Mouse (Mus musculus) heart, adult 11 months (tissue): ENCODE data around the gene Ankrd63.

Experiments
- DNase-seq: peaks from one replicate; pipeline ENCODE4 v3.0.0; 2022

Gene Ankrd63

DNA sequence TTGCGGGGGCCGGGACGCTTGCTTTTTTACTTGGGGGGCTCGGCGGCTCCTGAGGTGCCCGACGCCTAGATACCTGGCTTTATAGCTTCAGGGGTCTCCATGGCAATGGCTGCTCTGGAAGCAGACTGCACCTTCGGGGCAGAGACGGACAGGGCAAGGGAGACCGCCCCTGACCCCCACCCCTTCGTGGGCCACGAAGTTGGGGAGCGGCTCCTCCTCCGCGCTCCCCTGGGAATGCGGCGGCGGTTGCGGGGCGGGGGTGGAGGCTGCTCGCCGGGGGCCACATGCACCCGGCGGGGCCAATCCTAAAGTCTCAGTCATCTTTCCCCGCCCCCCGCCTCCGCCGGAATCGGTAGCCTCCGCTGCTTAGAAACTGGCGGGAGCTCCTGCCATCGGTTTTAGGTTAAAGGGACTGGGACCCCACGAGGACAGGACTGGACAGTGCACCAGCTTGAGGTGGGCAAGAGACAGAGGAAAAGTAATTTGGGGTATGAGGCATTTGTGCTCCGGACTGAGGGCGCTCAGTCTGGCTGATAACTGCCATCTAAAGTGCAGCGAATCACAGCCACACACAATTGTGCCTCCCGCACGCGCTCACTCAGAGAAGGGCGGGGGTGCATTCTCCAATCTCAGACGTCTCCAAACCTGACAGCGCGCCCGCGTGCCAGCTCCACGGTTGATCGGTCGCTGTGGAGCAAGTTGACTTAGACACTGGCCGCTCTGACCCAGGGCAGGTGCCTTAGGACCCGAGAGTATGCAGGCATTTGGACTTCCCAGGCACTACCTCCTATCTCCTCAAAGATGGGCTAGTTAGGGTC, at the start of gene Ankrd63:
TSS of gene Ankrd63 (minus strand) at position 51 of the 818 bp plus-strand sequence.
- DNase-seq: no peak

- peak; percentile 86 for DNase-seq
Observed at GRCm38 (mm10) chr2:118752792-118753108, 49.0 kb upstream of the Ankrd63 start.

- DNase-seq: peak; percentile 97
Observed at GRCm38 (mm10) chr2:118751896-118752791, 48.4 kb upstream of the Ankrd63 start.

DNA sequence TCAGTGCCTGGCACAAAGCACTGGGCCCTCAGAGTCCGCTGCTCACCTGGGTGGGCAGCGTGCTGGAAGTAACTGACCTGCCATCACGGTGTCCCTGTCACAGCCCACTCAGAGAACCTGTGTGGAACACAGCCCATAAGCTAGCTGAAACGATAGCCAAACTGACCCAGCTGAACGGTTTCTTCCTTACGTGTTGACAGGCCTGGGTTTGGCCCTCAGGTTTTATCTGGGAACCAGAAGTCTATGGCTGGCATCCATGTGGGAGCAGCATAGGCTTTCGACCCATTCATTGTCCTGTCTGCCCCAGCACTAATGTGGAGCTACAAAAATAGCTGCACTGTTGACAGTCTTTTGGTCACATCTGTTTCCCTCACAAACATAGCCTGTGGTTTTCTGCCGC, 46.7 kb upstream of the Ankrd63 start:
- DNase-seq: peak; percentile 98

GRCm38 (mm10) chr2:118749341-118749884, 45.6 kb upstream of the Ankrd63 start:
- DNase-seq: peak; percentile 98

- DNase-seq: peak; percentile 95
Observed at GRCm38 (mm10) chr2:118747301-118747960, 43.7 kb upstream of the Ankrd63 start.

DNA sequence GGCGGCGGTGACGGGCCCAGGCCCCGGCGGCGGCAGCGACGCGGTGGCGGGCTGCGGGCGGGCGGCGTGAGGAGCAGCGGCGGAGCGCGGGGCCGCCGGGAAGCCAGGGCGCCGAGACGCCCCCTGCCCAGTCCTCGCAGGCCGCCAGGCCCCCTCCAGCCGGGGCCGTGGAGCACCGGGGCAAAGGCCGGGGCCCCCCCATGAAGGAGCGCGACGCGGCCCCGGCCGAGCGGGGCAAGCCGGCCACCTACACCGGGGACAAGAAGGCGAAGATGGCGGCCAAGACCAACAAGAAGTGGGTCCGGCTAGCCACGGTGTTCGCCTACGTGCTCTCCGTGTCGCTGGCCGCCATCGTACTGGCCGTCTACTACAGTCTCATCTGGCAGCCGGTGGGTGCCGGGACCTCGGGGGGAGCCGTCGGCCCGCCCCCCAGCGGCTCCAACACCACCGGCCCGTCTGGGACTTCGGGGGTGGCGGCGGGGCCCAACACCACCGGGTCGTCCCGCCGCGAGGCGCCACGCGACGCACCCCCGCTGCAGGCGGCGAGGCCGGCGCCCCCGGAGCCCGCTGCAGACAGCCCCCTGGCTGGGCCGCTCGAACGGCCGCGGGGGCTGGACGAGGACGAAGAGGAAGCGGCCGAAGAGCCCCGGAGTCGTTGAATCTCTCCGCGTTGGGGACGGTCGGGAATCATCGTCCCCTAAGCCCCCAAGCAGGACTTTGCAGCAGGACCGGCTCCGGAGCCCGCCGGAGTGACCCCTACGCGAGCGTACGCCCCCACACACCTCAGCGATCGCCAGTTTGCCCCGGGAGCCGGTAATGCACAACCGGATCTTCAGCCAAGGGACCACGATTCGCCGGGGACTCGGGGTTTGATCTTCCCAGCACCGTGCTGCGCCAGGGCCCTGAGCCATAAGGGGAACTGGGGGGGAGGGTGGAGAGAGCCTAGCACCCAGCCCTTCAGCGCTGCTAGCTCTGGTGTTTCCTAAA, 42.4 kb upstream of the Ankrd63 start:
- peak; percentile 96 for DNase-seq

- DNase-seq: peak; percentile 100
Observed at GRCm38 (mm10) chr2:118745232-118745884, 41.6 kb upstream of the Ankrd63 start, which contains the start of gene Inafm2. Gene Inafm2 (plus strand): TSS chr2:118745758.

GRCm38 (mm10) chr2:118744621-118745020, 40.9 kb upstream of the Ankrd63 start:
- peak; percentile 89 for DNase-seq

- peak; percentile 93 for DNase-seq
Observed at GRCm38 (mm10) chr2:118743261-118743943, 39.6 kb upstream of the Ankrd63 start.

GRCm38 (mm10) chr2:118741183-118741582, 37.4 kb upstream of the Ankrd63 start:
- DNase-seq: peak; percentile 43

DNA sequence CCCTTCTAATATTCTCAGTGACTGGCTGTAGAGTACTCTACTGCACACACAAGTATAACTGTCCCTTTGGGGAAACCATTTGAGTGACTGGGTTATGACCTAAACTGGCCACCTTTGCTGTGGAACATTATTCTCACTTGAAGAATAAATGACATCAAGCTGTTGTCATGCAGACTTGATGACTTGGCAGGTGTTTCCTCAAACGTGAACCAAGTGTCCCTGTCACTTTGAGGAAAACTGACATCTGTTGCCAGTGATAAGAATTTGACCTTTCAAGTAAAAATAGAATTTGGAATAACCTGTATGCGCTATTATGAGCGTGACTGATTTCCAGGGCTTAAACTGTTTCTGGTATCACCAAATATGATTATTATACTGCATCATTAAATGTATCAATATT, 36.6 kb upstream of the Ankrd63 start:
- DNase-seq: peak; percentile 51

GRCm38 (mm10) chr2:118733341-118733740, 29.6 kb upstream of the Ankrd63 start:
- DNase-seq: peak; percentile 67

DNA sequence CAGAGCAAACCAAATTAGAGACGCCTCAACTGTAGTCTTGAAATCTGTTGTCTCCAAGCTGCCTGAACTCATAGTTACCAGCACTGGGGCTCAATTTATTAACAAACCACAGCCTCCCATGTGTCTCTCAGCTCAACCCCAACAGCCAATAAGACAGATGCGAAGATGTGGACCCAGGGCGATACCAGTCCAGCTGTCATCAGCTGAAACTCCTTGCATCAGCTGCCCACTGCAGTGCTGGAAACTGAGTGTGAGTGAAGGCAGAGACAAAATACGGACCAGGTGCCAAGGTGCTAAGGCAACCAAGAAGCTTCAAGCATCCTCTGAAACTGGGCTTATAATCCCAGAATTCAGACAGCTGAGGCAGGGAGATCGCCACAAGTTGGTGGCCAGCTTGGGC, 28.2 kb upstream of the Ankrd63 start:
- peak; percentile 65 for DNase-seq

- peak; percentile 95 for DNase-seq
Observed at GRCm38 (mm10) chr2:118730622-118730915, 26.8 kb upstream of the Ankrd63 start.

DNA sequence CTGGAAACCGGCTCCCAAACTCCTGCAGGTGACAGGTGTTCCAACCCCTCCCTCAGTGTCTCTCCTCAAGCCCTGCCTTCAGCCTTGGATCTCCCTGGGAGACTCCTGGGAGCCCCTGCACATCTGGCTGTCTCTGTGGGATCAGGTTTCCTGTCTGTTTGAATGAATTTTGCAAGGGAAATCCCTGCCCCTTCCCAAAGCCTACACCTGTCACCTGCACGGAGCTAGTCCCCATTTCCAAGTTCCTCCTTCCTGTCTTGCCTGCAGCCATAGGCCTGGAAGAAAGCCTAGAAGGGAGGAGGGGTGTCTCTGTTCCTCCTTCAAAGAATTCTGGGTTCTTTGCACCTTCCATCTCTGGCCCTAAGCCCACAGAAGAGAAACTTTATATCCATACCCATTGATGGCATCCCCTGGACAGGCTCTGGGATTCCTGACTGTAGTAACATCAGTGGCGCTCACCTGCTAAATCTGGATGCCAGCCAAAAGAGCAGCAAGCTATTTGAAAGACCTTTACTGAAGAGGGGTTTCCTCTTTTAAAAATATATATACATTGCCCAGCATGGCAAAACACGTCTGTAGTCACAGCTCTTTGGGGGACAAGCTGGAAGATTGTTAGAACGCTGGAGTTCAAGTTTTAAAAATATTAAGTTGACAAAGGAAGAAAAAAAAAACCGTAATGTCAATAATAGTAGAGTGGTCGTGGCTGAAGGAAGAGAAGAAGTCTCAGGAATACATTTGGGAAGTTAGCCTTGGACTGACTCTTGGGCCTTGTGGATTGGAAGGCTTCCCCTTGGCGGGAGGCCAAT, 26.3 kb upstream of the Ankrd63 start:
- DNase-seq: peak; percentile 86

DNA sequence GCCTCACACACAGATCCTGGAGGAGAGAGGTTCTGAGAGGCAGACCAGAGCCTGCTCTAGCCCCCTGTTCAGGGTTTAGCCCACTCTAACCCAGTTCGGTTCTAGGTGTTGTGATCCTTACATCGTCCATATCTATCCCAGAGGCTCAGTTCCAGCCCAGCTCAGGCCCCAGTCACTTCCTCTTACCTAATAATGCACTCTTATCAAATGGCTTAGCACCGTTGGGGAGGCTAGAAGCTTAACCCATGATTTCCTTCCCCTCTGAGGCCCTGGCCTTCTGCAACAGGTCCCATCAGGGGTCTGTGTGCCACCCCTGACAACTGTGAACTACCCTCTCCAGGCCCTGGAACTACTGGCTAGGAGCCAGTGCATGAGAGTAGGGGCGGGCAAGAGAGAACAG, 25.4 kb upstream of the Ankrd63 start:
- no peak for DNase-seq

- DNase-seq: peak; percentile 93
Observed at GRCm38 (mm10) chr2:118728337-118728736, 24.6 kb upstream of the Ankrd63 start, which contains the start of gene Plcb2. Gene Plcb2 (minus strand): TSS chr2:118728438.

DNA sequence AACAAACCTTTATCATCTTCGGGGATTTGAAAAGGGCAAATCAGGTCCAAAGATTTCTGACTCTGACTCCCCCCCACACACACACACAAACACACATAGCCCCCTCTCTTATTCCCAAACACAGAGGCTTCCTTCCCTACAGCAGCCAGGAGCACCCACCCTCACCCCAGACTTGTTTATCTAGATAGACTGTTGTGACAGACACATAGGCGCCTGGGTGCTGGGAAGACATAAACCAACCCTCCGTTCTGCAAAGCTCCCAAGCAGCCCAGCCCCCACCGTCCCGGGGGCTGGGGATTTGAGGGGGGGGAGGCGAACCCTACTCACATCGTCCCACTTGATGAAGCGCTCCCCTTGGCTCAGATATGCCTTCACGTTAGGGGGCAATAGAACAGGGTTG, 24.1 kb upstream of the Ankrd63 start:
- DNase-seq: no peak

DNA sequence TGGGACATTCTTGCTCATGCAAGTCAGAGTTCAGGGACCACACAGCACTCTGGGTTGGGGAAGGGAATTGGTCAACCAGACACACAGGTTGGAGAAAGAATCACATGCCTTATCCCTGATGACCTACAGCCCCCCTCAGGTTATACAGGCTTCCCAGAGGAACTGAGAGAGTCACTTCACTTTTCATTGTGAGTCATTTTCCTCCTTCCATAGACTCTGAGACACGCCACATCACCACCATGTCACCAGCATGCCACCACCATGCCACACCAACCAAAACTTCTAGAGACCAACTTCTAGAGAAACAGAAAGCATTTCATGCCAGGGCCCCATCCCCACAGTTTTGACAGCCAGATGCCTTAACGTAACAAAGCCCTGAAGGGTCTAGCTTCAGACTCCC, 23.1 kb upstream of the Ankrd63 start:
- no peak for DNase-seq
